Comparison of ENCODE assay signal across 29 mouse cellular contexts in genomic region chr7:35113721-35114120, GRCm38 (mm10). TPM values are rescaled to one million over a fixed set of nuclear protein-coding genes. Genes with fewer than 3 reads are reported as not detected.
DNase-seq lines count a peak whose midpoint lies in the region; ATAC-seq and TF ChIP-seq lines count a peak whose summit lies in the region.
"Had no signal": no experiment of that assay in that cellular context is flagged by ENCODE, and none has a peak within 500 bp of the region (broad histone marks: within the 10 kb centered on the region; RNA-seq: fewer than 3 reads in every experiment).

No protein-coding gene starts in this region.

- H3K4me3 ChIP-seq in layer of hippocampus, adult 2 months, result no peak overlapping the region
- H3K4me3 ChIP-seq in lung, embryonic 16.5 days (ENCODE audit: low read length), result no peak overlapping the region
- H3K4me3 ChIP-seq: erythroblast, embryonic 14.5 days; gastrocnemius, adult 2 months; heart, adult 2 months; heart, embryonic 13.5 days; left cerebral cortex, adult 2 months; limb, embryonic 12.5 days; liver, embryonic 13.5 days; megakaryocyte, embryonic 14.5 days; midbrain, embryonic 12.5 days; myocyte; neural tube, embryonic 12.5 days had no signal

- H3K27me3 ChIP-seq in lung, embryonic 16.5 days (ENCODE audit: control insufficient read depth, insufficient read depth, low read depth, low read length), result peaks cover 4% of the 10 kb centered on the region
- H3K27me3 ChIP-seq: CH12.LX had no signal

- peaks cover 23% of the 10 kb centered on the region for H3K4me1 ChIP-seq in lung, embryonic 16.5 days (replicated peaks; ENCODE audit: control insufficient read depth, insufficient read depth, low read length)

- TF ChIP-seq CTCF in layer of hippocampus, adult 2 months (conservative IDR thresholded peaks at IDR 0.05), result no peak

- WGBS in lung, embryonic 16.5 days, result 57% methylated on average over 5 of the region's 5 CpGs

- no peaks in the 10 kb centered on the region for H3K9me3 ChIP-seq in lung, embryonic 16.5 days (ENCODE audit: control insufficient read depth, low read length)
- H3K9me3 ChIP-seq: heart, embryonic 13.5 days; limb, embryonic 12.5 days; liver, embryonic 13.5 days; megakaryocyte, embryonic 14.5 days; midbrain, embryonic 12.5 days; neural tube, embryonic 12.5 days had no signal

- no peak overlapping the region; the same call in 1 of the 2 replicates for H3K9ac ChIP-seq in lung, embryonic 16.5 days (ENCODE audit: low read length)
- H3K9ac ChIP-seq: heart, embryonic 13.5 days; hindbrain, embryonic 14.5 days; limb, embryonic 12.5 days; liver, embryonic 13.5 days; midbrain, embryonic 12.5 days; neural tube, embryonic 12.5 days had no signal

- DNase-seq in adrenal gland, adult (ENCODE audit: inconsistent age in 2 of 2, low spot score in 1 of 2), result peak; percentile 78 to 87
- no peak for DNase-seq in adrenal gland, postnatal 4 days (ENCODE audit: low spot score in 2 of 2)
- no peak for DNase-seq in layer of hippocampus, adult 2 months (ENCODE audit: low spot score in 2 of 2)
- no peak for DNase-seq in layer of hippocampus, postnatal 25 days (ENCODE audit: extremely low spot score in 1 of 2, low spot score in 1 of 2)
- DNase-seq in lung, adult 18-20 months, result no peak
- DNase-seq in adrenal gland, postnatal 25 days, result peak; percentile 46
- no peak for DNase-seq in spleen, postnatal 14 days (ENCODE audit: low spot score in 2 of 2)
- DNase-seq: cerebellum, adult 18-20 months; cerebellum, postnatal 14 days; gastrocnemius, adult 2 months; gastrocnemius, postnatal 36 days; heart, adult 2 months; kidney, adult 9 months; kidney, postnatal 10 days; liver, embryonic 13.5 days had no signal

- H3K27ac ChIP-seq in layer of hippocampus, adult 2 months, result peak overlapping the region; percentile 55; the same call in 1 of the 2 replicates
- peak overlapping the region; percentile 81 for H3K27ac ChIP-seq in lung, embryonic 16.5 days (ENCODE audit: low read length)
- H3K27ac ChIP-seq: gastrocnemius, adult 2 months; heart, adult 2 months; heart, embryonic 13.5 days; hindbrain, embryonic 14.5 days; left cerebral cortex, adult 2 months; limb, embryonic 12.5 days; liver, embryonic 13.5 days; midbrain, embryonic 12.5 days; neural tube, embryonic 12.5 days had no signal

- no peak overlapping the region for H3K4me2 ChIP-seq in lung, embryonic 16.5 days (ENCODE audit: low read depth, low read length)
- H3K4me2 ChIP-seq: heart, embryonic 13.5 days; hindbrain, embryonic 14.5 days; limb, embryonic 12.5 days; liver, embryonic 13.5 days; midbrain, embryonic 12.5 days; neural tube, embryonic 12.5 days had no signal

- no peak for ATAC-seq in lung, embryonic 16.5 days (ENCODE audit: low read depth)
- ATAC-seq: activated CD4-positive, CD25-positive, alpha-beta regulatory T cell, adult 4 months; forebrain, embryonic 16.5 days; inflammation-experienced regulatory T-cells, adult 6 months had no signal

- H3K36me3 ChIP-seq in lung, embryonic 16.5 days (ENCODE audit: control insufficient read depth, insufficient read depth, low read length), result no peaks in the 10 kb centered on the region
- H3K36me3 ChIP-seq: heart, embryonic 13.5 days; limb, embryonic 12.5 days; liver, embryonic 13.5 days; midbrain, embryonic 12.5 days; neural tube, embryonic 12.5 days had no signal

RNA-seq across cellular contexts. Expression of gene Cebpa, which starts 5.4 kb away (rescaled TPM):
- total RNA-seq in adrenal gland, postnatal 4 days (2021), result 10 to 100 TPM; 66.2 to 78.9 TPM
- total RNA-seq in layer of hippocampus, adult 2 months (2021), result 10 to 100 TPM; 16.6 to 18.0 TPM
- 10 to 100 TPM; 14.2 to 20.7 TPM for total RNA-seq in layer of hippocampus, postnatal 25 days (2021)
- polyA plus RNA-seq in lung, embryonic 16.5 days (2015; fragmentation: Nextera tagmentation; extraction: Ambion mirVana), result 7.5 and 9.4 TPM in 2 replicates
- 115 and 116 TPM in 2 replicates for total RNA-seq in adrenal gland, postnatal 25 days (2021)
- total RNA-seq: CH12.LX had no signal

RNA-seq across cellular contexts. Expression of gene Cebpg, which starts 57.3 kb away (rescaled TPM):
- total RNA-seq in adrenal gland, postnatal 4 days (2021), result 10 to 100 TPM; 32.1 to 33.9 TPM
- total RNA-seq in layer of hippocampus, adult 2 months (2021), result 10 to 100 TPM; 28.0 to 32.8 TPM
- total RNA-seq in layer of hippocampus, postnatal 25 days (2021), result 10 to 100 TPM; 26.1 to 27.7 TPM
- 37.5 and 38.7 TPM in 2 replicates for polyA plus RNA-seq in lung, embryonic 16.5 days (2015; fragmentation: Nextera tagmentation; extraction: Ambion mirVana)
- total RNA-seq in adrenal gland, postnatal 25 days (2021), result 48.3 and 52.5 TPM in 2 replicates

Comparison
In these comparisons a context has a peak if more than half of its experiments do, and no peak if none do; other contexts are left out.
1. DNase-seq: peak in adrenal gland, adult (2 of 2) and adrenal gland, postnatal 25 days (single experiment); none in adrenal gland, postnatal 4 days (0 of 2), layer of hippocampus, adult 2 months (0 of 2), layer of hippocampus, postnatal 25 days (0 of 2), lung, adult 18-20 months (0 of 2) and spleen, postnatal 14 days (0 of 2).